Mouse (Mus musculus) gastrocnemius, adult 8-10 months (tissue): ENCODE data around the gene Slc22a5. TPM values are rescaled to one million over a fixed set of nuclear protein-coding genes. Genes with fewer than 3 reads are reported as not detected.

Source experiments
- DNase-seq, 2 experiments: peaks; one replicate each; pipeline ENCODE4 v3.0.0; 2022; ENCODE audit warnings: low spot score in 2 of 2
- total RNA-seq, 4 experiments: library from RNA; stranded (reverse); gene quantifications; 2 replicates each; pipeline ENCODE4 v1.2.4; 2022

Gene Slc22a5
- total RNA-seq, 4 experiments from 2014 or later: 6.9 to 10.5 (median 8.5) TPM

DNA sequence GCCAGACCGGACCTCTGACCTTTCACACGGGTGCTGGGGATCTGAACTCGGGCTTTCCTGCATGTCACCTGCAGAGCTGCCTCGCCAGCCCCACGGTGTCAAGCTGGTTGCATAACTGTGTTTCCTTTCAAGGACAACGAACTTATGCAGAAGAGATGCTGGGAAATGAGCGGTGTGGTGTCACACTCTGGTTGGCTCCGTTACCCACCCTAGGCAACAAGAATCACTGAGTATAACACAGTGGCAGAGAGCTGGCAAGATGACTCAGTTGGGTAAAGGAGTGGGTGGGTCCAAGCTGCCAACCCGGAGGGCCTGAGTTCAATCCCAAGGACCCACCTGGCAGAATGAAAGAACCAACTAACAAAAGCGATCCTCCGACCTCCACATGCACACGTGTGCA is 49.9 kb downstream of the Slc22a5 start:
- DNase-seq: no peak

DNA sequence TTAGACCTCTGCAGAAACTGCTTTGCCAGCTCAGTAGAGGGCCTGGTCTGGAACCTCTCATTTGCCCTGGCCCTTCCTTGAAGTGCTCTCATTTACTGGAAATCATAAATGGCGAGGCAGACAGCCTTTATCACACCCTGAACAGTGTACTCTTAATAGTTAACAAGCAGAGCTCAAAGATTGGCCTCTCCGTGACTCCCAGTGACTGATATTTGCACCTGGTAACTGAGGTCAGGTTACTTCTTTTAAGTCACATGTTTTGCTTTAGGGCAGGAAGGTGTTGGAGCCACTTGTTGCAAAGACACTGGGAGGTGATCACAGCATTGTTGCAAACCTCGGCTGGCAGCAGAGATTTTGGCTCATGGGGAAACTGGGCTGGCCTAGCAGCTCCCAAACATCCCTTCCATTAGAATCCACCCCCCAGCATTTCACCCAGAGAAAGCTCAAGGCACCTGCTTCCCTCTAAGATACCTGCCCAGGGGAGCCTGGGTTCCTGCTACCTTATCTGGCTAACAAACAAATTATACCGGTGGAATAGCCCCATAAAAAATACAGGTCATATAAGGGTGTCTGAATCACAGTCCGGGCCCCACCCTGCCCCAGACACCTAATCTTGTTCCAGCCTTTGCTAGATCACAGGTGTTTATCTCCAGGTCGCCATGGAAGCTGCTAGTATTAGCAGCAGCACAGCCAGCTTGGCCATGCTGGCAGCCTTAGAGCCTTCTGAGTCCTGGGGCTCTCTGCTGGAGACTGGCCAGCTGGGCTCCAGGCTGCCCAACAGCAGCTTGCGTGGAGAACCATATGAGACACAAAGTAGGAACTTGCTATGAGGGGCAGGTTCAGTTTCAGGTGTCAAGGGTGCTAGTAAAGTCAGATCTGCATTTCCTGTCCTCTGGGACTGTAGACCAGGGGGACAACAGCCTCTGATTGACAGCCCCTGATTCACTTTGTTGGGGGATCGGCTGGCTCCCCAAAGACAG is 51.5 kb downstream of the Slc22a5 start:
- DNase-seq: no peak

DNA sequence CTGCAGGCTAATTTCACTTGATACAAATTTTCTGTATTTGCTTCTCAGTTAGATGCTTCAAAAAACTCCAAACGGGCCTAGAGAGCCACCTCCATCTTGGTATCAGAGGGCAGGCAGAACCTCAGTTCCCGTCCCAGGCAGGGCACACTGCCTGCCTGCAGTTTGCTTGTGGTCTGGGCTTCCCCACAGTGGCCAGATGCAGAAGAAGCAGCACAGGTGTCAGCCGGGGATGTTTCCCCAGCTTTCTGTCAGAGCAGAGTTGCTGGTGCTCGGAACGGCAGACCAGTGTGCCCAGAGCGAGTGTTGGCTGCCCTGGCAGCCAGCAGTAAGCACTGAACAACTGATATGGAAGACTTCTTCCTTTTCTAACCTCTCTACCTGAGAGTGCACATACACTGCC is 52.3 kb downstream of the Slc22a5 start:
- no peak for DNase-seq

DNA sequence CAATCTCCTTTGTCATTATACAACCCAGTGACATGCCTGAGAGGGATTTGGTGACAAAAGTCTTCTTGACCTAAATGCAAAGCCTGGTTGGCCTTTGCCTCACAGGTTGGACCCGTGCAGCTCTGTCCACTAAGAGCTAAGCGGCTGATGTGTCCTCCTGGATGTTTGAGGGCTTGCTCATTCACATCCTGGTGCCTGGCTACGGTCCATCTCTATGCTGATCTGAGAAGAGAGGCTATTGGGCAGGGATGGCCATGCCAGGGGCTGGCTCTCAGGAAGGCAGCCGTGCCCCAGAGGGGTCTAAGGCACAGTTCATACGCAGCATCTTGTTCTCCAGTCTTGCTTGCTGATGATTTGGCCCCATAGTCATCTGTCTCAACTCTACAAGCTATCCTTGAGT is 53.7 kb downstream of the Slc22a5 start:
- DNase-seq: no peak

DNA sequence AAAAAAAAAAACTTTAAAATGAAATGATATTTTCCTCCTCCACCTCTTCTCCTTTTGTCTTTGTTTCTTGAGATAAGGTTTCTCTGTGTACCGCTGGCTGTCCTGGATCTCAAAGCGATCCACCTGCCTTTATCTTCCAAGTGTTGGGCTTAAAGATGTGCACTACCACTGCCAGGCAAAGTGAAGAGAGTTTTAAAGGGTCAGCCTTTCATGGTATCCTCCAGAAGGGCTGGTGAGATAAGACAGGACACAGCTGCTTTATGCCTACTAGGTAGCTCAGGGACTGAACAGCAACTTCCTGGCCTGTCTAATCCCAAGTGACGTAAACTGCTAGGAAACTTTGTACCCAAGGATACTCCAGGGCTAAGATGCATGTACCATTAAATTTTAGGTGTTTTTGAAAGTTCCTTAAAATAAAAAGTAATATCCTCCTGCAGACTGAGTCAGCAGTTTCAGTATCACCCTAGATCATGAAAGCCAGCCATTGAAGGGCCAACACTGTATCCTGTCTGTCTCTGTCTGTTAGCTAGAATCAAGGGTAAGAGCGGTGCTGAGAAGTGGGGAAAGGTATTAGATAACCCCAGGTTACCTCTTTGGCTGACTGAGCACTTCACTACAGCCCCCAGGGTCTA is 56.0 kb downstream of the Slc22a5 start:
- DNase-seq: no peak

DNA sequence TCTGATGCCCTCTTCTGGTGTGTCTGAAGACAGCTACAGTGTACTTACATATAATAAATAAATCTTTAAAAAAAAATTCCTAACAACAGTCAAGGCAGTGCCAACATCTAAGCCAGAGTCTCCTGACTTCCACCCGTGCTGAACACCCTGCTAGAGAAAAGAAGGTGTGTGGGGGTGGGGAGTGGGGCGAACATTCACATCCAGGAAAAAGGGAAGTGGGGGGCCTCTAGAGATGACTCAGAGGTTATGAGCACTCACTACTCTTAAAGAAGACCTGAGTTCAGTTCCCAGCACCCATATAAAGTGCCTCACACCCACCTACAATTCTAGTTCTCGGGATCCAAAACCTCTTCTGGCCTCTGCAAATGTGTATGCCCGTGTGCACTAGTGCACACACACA is 66.1 kb downstream of the Slc22a5 start:
- DNase-seq: no peak

DNA sequence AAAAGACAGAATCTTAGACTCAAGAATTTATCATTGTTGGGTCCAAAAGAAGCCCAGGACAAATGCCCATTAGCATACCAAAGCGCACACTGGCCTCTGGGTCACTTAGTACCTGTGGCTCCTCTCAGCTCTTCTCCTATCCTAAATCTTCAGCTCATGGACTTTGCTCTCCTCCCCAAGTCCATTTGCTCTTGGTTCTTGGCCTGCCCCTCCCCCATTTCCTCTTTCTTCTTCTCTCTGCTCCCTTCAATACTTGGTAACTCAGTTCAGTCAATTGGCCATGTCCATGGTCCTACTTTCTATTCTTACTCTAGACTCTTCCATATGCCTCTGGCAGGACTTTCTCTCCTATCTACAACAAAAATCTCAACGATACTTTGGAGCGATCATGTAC is 69.5 kb downstream of the Slc22a5 start:
- no peak for DNase-seq

DNA sequence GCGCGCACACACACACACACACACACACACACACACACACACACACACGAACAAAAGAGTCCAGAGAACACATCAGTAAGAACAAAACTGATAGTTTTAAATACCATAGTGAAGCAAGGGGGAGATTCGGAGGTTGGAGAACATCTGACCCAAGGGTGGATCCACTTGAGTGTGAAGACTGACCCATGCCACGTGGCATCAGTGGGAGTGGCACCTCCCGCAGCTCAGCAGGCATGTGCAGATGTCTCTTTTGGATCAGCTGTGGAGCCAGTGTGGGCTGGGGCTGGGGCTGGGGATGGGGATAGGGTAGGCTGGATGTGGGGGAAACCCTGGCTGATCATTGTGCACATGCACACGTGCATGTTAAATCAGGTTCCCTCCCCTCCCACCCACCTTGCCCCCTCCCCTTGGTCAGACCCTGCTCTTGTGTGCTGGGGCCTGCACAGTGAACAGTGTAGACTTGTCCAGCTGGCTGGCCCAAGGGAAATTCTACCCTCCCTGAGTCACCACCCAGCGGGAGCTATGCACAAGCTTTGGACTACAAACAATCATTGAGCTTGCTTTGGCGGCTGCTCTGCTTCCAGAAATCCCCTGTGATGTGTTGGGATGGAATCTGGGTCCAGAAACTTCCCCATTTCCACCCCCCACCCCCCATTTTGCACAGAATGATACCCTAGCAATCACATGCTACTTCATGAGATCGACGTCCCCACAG is 70.1 kb downstream of the Slc22a5 start:
- DNase-seq: peak in 1 of 2 experiments; percentile 28

DNA sequence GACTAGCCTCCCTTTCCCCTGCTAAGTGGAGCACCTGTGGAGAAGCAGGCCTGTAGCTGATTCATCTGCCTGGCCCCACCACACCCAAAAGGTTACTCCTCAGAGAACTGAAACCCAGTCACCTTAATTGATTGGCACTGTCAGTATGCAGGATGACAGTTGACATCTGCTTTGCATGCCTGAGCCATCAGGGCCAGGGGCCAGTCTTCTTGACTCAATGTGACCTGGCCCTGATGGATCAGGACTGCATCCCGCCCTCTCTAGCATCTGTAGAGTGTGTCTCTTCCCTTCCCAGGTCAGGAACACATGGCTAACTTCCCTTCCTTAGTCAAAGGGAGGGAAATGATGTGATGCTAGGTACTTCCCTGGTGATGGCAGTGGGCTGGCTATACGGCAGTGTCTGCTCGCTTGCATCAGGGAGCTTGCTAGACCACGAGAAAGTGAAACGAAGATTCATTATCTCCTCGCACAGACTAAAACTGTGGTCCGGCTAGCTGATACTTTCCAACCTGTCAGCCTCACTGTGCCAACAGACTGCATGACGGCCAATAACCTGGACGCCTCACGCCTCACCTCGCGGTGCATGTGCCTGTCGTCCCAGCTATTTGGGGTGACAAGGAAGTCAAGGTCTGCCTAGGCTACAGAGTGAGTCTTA is 70.8 kb downstream of the Slc22a5 start:
- no peak for DNase-seq

DNA sequence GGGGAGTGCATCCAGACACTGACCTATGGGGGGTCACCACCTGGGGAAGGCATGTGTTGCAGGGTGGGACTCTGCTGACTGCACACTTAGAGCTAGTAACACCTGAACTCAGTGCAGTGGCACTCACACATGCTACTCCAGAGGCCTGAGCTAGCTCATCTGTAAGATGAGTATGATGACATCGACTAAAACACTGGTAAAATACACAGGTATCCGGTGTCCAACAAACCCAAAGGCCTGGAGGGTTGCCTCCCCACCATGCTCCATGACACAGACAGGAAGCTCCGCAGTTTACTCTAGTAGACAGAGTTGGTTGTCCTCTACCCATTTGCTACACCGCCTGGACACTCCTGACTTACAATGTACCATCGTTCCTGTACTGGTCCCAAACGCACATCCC is 71.9 kb downstream of the Slc22a5 start:
- DNase-seq: no peak

DNA sequence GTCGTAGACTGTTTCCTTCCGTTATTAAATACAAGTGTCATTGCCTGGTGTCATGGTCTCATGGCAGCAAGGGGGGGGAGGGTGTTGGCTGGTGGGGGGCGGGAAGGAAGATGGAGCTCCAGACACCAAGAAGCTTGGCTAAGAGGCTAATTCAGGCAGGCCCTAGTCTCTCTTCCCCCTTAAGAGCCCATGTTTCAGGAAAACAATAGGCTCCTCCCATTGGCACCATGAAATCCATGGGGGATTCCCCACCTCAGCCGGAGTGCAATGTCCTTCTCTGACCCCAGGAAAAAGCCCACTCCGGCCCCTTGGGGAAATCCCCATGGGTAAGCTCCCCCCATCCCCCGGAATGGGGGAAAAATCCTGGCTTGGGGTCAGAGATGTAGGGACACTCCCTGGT is 72.7 kb downstream of the Slc22a5 start:
- no peak for DNase-seq

DNA sequence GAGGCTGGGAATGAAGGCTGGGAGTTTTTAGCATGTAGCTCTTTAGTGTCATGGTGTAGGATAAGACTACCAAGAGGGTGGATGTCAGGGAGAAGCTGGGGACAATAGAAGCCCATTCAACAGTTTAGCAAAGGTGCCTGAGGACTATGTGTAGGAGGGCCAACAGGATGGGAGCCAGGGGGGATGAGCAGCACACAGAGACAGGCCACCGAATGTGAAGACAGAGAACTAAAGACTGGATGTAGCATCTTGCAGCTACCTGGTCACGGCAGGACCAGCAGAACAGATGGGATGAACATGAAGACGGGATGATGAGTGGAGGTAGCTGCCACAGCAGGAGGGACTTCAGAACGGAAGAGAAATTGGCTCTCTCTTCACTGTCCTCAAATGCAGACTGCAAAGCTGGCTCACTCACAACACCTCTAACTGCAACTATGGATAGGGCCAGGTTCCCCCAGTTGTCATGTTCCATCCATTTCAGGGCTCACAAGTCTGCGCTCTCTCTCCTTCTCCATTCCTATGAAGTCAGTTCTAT is 74.6 kb downstream of the Slc22a5 start:
- no peak for DNase-seq

DNA sequence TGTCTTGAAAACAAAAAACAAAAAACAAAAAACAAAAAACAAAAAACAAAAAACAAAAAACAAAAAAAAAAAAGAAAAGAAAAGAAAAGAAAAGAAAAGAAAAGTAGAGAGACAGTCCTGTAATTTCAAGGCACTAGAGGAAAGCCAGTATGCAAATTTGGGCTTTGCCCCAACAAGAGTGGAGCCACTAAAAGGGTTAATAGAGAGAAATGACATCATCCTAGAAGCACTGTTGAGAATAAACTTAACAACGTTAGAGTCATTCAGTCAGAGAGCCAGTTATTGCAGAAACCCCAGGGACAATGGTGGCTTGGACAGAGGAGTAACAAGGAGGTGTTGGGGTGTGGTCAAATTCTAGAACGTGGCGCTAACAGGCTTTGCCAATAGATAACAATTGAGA is 76.7 kb downstream of the Slc22a5 start:
- no peak for DNase-seq

Other genes starting within 250 kb of the Slc22a5 start
- gene Rad50, start 184.3 kb downstream of the Slc22a5 start, total RNA-seq: 1 to 10 TPM; 3.8 to 4.7 (median 4.5) TPM
- gene Il5, start 170.9 kb downstream of the Slc22a5 start, total RNA-seq: not detected
- 1 to 10 TPM; 3.2 to 5.8 (median 4.4) TPM for gene Irf1, start 121.6 kb downstream of the Slc22a5 start, total RNA-seq
- under 1 TPM in 2 of 4 experiments, not detected in 2; 0.34 to 0.48 TPM for gene Gm17334, start 118.5 kb downstream of the Slc22a5 start, total RNA-seq
- gene Gm12216, start 32.4 kb downstream of the Slc22a5 start, total RNA-seq: 1 to 10 TPM in 2 of 4 experiments, under 1 TPM in 2; 0.36 to 2.1 (median 1.3) TPM
- 1 to 10 TPM in 1 of 4 experiments, under 1 TPM in 3; 0.58 to 1.6 (median 0.86) TPM for gene Slc22a21, start 88.7 kb upstream of the Slc22a5 start, total RNA-seq
- gene Slc22a4, start 136.4 kb upstream of the Slc22a5 start, total RNA-seq: 1 to 10 TPM; 2.0 to 2.2 (median 2.1) TPM
- gene Pdlim4, start 177.4 kb upstream of the Slc22a5 start, total RNA-seq: 1 to 10 TPM; 3.2 to 5.4 (median 3.9) TPM
- 10 to 100 TPM; 28.2 to 33.7 (median 31.2) TPM for gene P4ha2, start 208.4 kb upstream of the Slc22a5 start, total RNA-seq